Mouse (Mus musculus): ENCODE measurements around the gene Golga4. TPM values are rescaled to one million over a fixed set of nuclear protein-coding genes. Genes with fewer than 3 reads are reported as not detected.

Gene Golga4
- polyA plus RNA-seq, 1 experiment: 47.1 TPM

- Histone ChIP-seq H3K4me1 (ENCODE audit: control insufficient read depth, insufficient read depth, low read length) (peaks cover 2% of the 10 kb centered on the region; the same call in 1 of the 2 replicates), H3K4me3 (replicated peaks; ENCODE audit: control insufficient read depth, low read depth, low read length) (no peak overlapping the region), H3K27ac (ENCODE audit: control insufficient read depth, insufficient read depth, low read depth, low read length, poor library complexity) (no peak overlapping the region)
- no peak for TF ChIP-seq CTCF (IDR thresholded peaks at IDR 0.05; ENCODE audit: control insufficient read depth, insufficient read depth, low read length)
- no peak for TF ChIP-seq POLR2A (IDR thresholded peaks at IDR 0.05; ENCODE audit: borderline replicate concordance, control insufficient read depth, low read depth, low read length)
- 84% methylated on average over 8 of the region's 8 CpGs for WGBS
These were observed 13.0 kb upstream of the Golga4 start for GRCm38 (mm10) chr9:118492932-118493698.

- Histone ChIP-seq H3K27ac (ENCODE audit: control insufficient read depth, insufficient read depth, low read depth, low read length, poor library complexity) (no peak overlapping the region), H3K4me3 (replicated peaks; ENCODE audit: control insufficient read depth, low read depth, low read length) (no peak overlapping the region), H3K4me1 (ENCODE audit: control insufficient read depth, insufficient read depth, low read length) (peaks cover 2% of the 10 kb centered on the region; the same call in 1 of the 2 replicates)
- no peak for TF ChIP-seq CTCF (IDR thresholded peaks at IDR 0.05; ENCODE audit: control insufficient read depth, insufficient read depth, low read length)
- no peak for TF ChIP-seq POLR2A (IDR thresholded peaks at IDR 0.05; ENCODE audit: borderline replicate concordance, control insufficient read depth, low read depth, low read length)
- WGBS: 81% methylated on average over 5 of the region's 5 CpGs
These were observed 12.0 kb upstream of the Golga4 start for GRCm38 (mm10) chr9:118494106-118494505.

- no peak for TF ChIP-seq CTCF (IDR thresholded peaks at IDR 0.05; ENCODE audit: control insufficient read depth, insufficient read depth, low read length)
- TF ChIP-seq POLR2A (IDR thresholded peaks at IDR 0.05; ENCODE audit: borderline replicate concordance, control insufficient read depth, low read depth, low read length): no peak
- no peak overlapping the region for H3K4me3 ChIP-seq (replicated peaks; ENCODE audit: control insufficient read depth, low read depth, low read length)
- 81% methylated on average over 3 of the region's 3 CpGs for WGBS
- peaks cover 2% of the 10 kb centered on the region; the same call in 1 of the 2 replicates for H3K4me1 ChIP-seq (ENCODE audit: control insufficient read depth, insufficient read depth, low read length)
- no peak overlapping the region for H3K27ac ChIP-seq (ENCODE audit: control insufficient read depth, insufficient read depth, low read depth, low read length, poor library complexity)
These were observed 10.1 kb upstream of the Golga4 start for GRCm38 (mm10) chr9:118495933-118496332.

DNA sequence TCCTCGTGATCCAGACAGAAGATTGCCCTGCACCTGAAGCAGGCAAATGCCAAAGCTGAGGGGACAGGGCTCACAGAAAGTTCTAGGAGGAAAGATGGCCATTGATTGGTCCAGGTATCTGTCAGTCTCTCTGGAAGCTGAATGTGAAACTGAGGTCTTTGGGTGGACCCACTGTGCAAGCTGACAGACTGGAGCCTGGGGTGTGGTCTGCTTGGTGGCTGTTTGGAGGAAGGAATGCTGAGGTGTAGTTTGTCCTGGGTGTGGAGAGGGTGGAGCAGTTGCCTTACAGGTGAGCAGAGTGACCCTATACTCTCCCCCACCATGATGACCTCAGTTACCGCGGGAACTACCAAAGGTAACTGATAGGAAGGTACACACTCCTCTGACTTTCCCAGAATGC, 9.1 kb upstream of the Golga4 start:
- no peak for TF ChIP-seq POLR2A (IDR thresholded peaks at IDR 0.05; ENCODE audit: borderline replicate concordance, control insufficient read depth, low read depth, low read length)
- no peak for TF ChIP-seq CTCF (IDR thresholded peaks at IDR 0.05; ENCODE audit: control insufficient read depth, insufficient read depth, low read length)
- WGBS: 80% methylated on average over 3 of the region's 3 CpGs
- Histone ChIP-seq H3K4me3 (replicated peaks; ENCODE audit: control insufficient read depth, low read depth, low read length) (no peak overlapping the region), H3K4me1 (ENCODE audit: control insufficient read depth, insufficient read depth, low read length) (peaks cover 2% of the 10 kb centered on the region; the same call in 1 of the 2 replicates), H3K27ac (ENCODE audit: control insufficient read depth, insufficient read depth, low read depth, low read length, poor library complexity) (no peak overlapping the region)

DNA sequence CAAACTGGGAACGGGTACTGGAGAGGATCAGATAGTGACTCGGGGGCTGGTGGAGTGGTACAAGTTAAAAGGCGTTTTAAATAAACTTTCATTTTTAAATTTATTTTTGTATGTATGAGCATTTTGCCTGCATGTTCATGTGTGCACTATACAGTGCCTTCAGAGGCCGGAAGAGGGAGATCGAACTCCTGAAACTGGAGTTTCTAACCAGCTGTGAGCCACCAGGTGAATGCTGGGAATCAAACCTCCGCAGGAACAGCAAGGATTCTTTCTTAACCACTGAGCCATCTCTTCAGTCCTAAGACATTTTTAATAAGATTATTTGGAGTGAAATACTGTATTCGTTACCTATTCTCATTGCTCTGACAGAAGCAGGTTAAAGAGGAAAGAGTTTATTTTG, 8.0 kb upstream of the Golga4 start:
- peaks cover 2% of the 10 kb centered on the region; the same call in 1 of the 2 replicates for H3K4me1 ChIP-seq (ENCODE audit: control insufficient read depth, insufficient read depth, low read length)
- no peak for TF ChIP-seq CTCF (IDR thresholded peaks at IDR 0.05; ENCODE audit: control insufficient read depth, insufficient read depth, low read length)
- no peak for TF ChIP-seq POLR2A (IDR thresholded peaks at IDR 0.05; ENCODE audit: borderline replicate concordance, control insufficient read depth, low read depth, low read length)
- WGBS: 74% methylated on average over 7 of the region's 7 CpGs
- H3K4me3 ChIP-seq (replicated peaks; ENCODE audit: control insufficient read depth, low read depth, low read length): no peak overlapping the region
- H3K27ac ChIP-seq (ENCODE audit: control insufficient read depth, insufficient read depth, low read depth, low read length, poor library complexity): no peak overlapping the region

DNA sequence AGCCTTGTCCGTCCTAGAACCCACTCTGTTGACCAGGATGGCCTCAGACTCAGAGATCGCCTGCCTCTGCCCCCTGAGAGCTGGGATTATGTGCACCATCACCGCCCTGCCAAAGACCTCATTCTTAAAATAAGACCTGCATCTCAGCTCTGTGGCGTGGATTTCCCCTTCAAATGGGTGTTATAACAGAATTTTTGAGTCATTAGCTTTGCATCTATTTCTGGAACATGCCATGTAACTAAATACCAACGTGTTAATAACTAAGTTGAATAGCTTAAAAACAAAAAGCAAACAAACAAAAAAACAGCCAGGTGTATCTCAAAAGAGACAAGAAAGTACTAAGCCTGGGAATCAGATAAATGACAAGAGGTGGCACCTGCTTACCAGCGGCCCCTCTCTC, 5.1 kb upstream of the Golga4 start:
- Histone ChIP-seq H3K27ac (ENCODE audit: control insufficient read depth, insufficient read depth, low read depth, low read length, poor library complexity) (no peak overlapping the region), H3K4me1 (ENCODE audit: control insufficient read depth, insufficient read depth, low read length) (peaks cover 2% of the 10 kb centered on the region; the same call in 1 of the 2 replicates), H3K4me3 (replicated peaks; ENCODE audit: control insufficient read depth, low read depth, low read length) (no peak overlapping the region)
- TF ChIP-seq CTCF (IDR thresholded peaks at IDR 0.05; ENCODE audit: control insufficient read depth, insufficient read depth, low read length): no peak
- no peak for TF ChIP-seq POLR2A (IDR thresholded peaks at IDR 0.05; ENCODE audit: borderline replicate concordance, control insufficient read depth, low read depth, low read length)
- 74% methylated on average over 6 of the region's 6 CpGs for WGBS

DNA sequence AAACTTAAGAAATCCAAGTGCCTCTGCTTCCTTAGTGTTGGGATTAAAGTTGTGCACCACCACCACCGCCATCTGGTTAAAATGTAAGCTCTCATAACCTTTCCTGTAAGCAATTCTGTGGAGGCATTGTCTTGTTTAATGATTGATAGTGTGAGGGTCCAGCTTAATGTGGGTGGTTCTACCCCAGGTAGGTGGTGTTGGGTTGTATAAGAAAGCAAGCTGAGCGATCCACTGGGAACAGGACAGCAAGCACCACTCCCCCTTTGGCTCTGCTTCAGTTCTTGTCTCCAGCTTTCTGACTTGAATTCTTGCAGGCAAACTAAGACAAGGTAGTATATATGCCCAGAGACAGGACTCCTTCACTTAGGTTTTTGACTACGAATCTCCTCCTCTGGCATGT, 1.4 kb upstream of the Golga4 start:
- Histone ChIP-seq H3K4me1 (ENCODE audit: control insufficient read depth, insufficient read depth, low read length) (no peaks in the 10 kb centered on the region; the same call in 1 of the 2 replicates), H3K4me3 (replicated peaks; ENCODE audit: control insufficient read depth, low read depth, low read length) (no peak overlapping the region), H3K27ac (ENCODE audit: control insufficient read depth, insufficient read depth, low read depth, low read length, poor library complexity) (no peak overlapping the region)
- TF ChIP-seq CTCF (IDR thresholded peaks at IDR 0.05; ENCODE audit: control insufficient read depth, insufficient read depth, low read length): no peak
- no peak for TF ChIP-seq POLR2A (IDR thresholded peaks at IDR 0.05; ENCODE audit: borderline replicate concordance, control insufficient read depth, low read depth, low read length)
- WGBS: 82% methylated on average over 3 of the region's 3 CpGs

GRCm38 (mm10) chr9:118506404-118507231, 551 bp downstream of the Golga4 start:
- TF ChIP-seq POLR2A (IDR thresholded peaks at IDR 0.05; ENCODE audit: borderline replicate concordance, control insufficient read depth, low read depth, low read length): peak; percentile 1; the same call in 1 of the 2 replicates
- TF ChIP-seq CTCF (IDR thresholded peaks at IDR 0.05; ENCODE audit: control insufficient read depth, insufficient read depth, low read length): no peak
- no peak overlapping the region for H3K27ac ChIP-seq (ENCODE audit: control insufficient read depth, insufficient read depth, low read depth, low read length, poor library complexity)
- WGBS: under 1% methylated on average over 57 of the region's 57 CpGs
- H3K4me3 ChIP-seq (replicated peaks; ENCODE audit: control insufficient read depth, low read depth, low read length): peak overlapping the region; percentile 83
- H3K4me1 ChIP-seq (ENCODE audit: control insufficient read depth, insufficient read depth, low read length): no peaks in the 10 kb centered on the region
